Mouse (Mus musculus): Measurements from ENCODE around the gene Cwc22. TPM values are rescaled to one million over a fixed set of nuclear protein-coding genes. Genes with fewer than 3 reads are reported as not detected.
"Not testable (repeated sequence)": the region's sequence is repeated elsewhere in the genome, so short reads cannot be mapped to it uniquely, and the experiment has no call there.

The Cwc22 gene
- total RNA-seq, 2 experiments from 2014 or later: 35.6 to 103 TPM

- no peak for ATAC-seq (replicated peaks; ENCODE audit: poor library complexity)
Observed at GRCm38 (mm10) chr2:77898436-77898835, 47.7 kb downstream of the Cwc22 start.

- no peak for ATAC-seq (replicated peaks; ENCODE audit: poor library complexity)
Observed at GRCm38 (mm10) chr2:77897988-77898387, 48.2 kb downstream of the Cwc22 start.

DNA sequence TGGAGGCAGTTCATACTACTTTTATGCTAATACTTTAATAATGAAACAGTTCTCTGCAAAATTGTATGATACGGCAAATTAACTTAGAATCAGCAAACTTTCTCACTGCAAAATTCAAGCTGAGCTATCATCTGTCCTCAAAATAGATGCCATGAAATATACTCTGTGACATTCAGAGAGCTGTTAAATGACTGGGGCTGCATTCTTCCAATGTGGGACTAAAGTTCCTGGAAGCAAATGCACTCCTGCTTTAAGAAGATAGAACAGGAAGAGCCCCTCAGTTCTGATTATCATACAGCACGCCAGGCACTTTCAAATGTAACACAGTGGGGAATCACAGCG is 48.6 kb downstream of the Cwc22 start:
- no peak for ATAC-seq (replicated peaks; ENCODE audit: poor library complexity)

- no peak for ATAC-seq (replicated peaks; ENCODE audit: poor library complexity)
Observed at GRCm38 (mm10) chr2:77896843-77897557, 49.2 kb downstream of the Cwc22 start.

DNA sequence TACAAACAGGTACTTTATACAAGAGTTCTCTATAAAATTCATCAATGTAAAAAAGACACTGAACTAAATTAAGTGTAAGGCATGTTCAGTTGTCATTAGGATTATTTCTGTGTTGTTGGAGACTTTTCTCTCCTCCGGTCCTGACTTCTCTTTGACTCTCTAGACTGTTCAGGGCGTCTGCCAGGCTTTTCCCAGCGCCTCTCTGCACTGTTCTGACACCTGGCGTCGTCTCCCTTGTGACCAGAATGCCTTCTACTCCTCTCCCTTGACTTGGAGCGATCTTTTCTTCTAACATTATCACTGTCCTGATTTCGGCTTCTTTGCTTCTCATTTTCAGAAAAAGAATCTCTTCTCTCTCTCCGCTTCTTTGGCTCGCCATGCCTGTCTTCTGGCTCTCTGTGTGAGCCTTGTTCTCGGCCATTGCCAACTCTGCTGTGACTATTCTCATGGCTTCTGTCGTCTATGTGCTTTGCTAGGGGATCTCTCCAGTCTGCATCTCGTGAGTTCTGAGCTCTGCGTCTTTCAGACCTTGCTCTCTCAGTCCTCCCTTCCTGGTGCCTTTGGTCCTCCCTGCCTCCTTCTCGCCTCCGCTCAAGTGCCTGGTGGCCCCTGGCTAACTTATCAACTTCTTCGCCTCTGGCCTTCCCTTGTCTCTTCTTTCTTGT is 50.1 kb downstream of the Cwc22 start:
- not testable (repeated sequence) for ATAC-seq (replicated peaks; ENCODE audit: poor library complexity)

DNA sequence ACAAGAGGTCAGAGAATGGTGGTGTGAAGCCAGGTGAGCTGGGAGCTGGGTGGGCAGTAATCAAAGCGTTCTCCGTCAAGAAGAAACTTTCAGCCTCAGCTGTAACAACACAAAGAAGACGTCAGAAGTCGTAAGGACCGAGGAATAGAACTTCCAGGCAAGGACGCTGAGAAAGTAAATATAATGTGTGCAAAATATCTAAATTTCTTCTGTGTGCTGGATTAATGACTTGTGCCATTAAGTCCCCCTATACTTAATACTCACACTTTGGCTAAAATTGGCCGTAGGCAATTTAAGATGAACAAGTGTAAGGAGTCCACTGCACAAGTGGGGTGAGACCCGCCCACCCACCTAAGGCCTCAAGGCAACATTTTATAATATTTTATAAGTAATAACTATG is 51.3 kb downstream of the Cwc22 start:
- ATAC-seq (replicated peaks; ENCODE audit: poor library complexity): no peak

- no peak for ATAC-seq (replicated peaks; ENCODE audit: poor library complexity)
Observed at GRCm38 (mm10) chr2:77893505-77893904, 52.7 kb downstream of the Cwc22 start.

DNA sequence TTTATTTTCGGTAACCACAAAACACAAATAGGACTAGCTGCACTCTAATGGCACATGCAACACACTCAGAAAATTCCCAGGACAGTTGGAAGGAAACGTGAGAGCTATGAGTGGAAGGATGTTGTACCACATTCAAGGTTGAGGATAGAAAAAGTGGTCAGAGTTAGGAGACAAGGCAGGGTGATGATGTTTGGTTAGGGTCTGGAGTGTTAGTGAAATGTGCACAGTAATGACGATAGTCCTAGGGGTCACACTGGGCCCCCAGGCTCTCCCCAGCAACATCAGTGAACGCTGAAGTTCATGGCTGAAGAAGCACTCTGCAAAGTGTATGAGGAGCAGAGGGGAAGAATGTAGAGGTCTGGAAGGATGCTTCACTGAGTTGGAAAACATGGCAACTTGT is 53.6 kb downstream of the Cwc22 start:
- ATAC-seq (replicated peaks; ENCODE audit: poor library complexity): no peak

DNA sequence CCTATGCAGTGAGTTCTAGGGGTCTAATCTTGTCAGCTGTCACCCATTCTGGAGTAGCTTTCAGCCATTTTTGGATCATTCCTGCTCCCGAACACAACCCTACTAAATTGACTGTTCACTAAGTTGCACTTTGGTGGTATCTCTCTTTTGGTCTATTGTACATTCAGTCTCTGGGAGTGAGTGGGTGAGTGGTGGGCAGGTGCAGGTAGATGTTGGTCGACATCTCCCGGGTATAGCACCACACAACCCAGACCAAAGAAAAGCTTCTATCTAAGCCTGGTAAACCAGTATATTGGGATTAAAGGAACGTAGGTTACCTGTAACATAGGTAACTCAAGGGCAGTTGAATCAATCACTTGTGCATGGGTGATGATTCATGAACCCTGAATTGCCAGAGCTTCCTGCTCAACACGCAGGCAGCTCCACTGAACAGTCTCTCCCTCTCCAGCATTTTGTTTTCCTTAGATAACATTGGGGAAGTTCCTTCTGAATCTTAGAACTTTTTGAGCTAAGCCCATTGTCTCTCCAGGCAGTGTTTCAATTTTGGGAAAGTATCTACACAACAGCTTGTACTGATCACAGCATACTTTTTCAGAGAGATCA is 55.2 kb downstream of the Cwc22 start:
- no peak for ATAC-seq (replicated peaks; ENCODE audit: poor library complexity)

DNA sequence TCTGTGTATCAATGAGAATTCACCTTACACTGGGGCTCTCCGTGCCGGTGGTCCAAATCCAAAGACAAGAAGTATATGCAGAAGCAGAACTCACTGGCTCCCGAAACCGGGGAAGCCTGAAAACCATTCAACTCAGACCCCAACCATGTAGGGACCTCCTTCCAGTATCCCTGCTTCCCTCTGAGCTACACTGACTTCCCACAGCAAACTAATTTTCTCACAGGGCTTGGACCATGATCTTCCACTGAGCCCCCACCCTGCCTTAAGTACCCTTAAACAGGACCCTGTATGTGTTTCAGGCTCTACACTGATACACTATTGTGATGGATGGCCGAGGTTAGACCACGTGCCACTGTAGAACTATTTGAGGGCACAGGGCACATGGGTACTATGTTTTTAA is 56.2 kb downstream of the Cwc22 start:
- ATAC-seq (replicated peaks; ENCODE audit: poor library complexity): no peak

- no peak for ATAC-seq (replicated peaks; ENCODE audit: poor library complexity)
Observed at GRCm38 (mm10) chr2:77889401-77889800, 56.8 kb downstream of the Cwc22 start.

- ATAC-seq (replicated peaks; ENCODE audit: poor library complexity): no peak
Observed at GRCm38 (mm10) chr2:77888826-77889225, 57.3 kb downstream of the Cwc22 start.

DNA sequence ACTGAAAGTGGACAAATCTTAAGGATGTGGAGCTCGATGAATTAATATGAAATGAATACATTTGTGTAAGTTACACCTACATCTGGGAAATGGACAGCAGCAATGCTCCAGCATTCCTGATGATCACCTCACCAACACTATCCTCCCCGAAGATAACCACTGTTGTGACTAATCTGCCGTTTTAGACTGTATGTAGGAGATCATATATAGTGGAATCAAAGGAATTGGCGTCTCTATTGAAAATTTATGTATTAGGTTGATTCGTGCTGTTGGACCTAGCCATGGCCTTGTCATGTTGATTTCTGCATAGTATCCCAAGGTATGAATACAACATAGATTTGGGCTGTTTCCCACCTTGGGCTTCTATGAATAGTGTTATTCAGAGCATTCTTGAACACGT is 58.1 kb downstream of the Cwc22 start:
- ATAC-seq (replicated peaks; ENCODE audit: poor library complexity): no peak

GRCm38 (mm10) chr2:77887166-77887565 is 59.0 kb downstream of the Cwc22 start:
- no peak for ATAC-seq (replicated peaks; ENCODE audit: poor library complexity)

GRCm38 (mm10) chr2:77885491-77886130 is 60.6 kb downstream of the Cwc22 start:
- ATAC-seq (replicated peaks; ENCODE audit: poor library complexity): no peak

- no peak for ATAC-seq (replicated peaks; ENCODE audit: poor library complexity)
Observed at GRCm38 (mm10) chr2:77885036-77885435, 61.1 kb downstream of the Cwc22 start.

GRCm38 (mm10) chr2:77884491-77884890 is 61.7 kb downstream of the Cwc22 start:
- no peak for ATAC-seq (replicated peaks; ENCODE audit: poor library complexity)

DNA sequence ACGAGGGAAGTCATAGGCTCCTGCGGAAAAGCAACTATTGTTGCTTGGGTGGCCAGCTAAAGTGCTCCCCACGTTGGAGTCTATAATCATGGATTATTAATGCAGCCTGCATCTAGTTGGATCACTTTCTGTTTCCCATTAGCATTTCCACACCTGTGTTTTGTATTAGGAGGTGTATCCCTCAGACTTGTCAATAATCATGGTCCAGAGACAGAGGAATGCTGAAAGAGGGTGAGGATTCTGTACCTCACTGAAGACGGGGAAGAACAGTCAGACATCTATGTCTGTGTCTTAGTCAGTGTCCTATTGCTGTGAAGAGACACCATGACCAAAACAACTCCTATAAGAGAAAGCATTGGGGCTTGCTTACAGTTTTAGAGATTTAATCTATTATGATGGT is 63.2 kb downstream of the Cwc22 start:
- no peak for ATAC-seq (replicated peaks; ENCODE audit: poor library complexity)

DNA sequence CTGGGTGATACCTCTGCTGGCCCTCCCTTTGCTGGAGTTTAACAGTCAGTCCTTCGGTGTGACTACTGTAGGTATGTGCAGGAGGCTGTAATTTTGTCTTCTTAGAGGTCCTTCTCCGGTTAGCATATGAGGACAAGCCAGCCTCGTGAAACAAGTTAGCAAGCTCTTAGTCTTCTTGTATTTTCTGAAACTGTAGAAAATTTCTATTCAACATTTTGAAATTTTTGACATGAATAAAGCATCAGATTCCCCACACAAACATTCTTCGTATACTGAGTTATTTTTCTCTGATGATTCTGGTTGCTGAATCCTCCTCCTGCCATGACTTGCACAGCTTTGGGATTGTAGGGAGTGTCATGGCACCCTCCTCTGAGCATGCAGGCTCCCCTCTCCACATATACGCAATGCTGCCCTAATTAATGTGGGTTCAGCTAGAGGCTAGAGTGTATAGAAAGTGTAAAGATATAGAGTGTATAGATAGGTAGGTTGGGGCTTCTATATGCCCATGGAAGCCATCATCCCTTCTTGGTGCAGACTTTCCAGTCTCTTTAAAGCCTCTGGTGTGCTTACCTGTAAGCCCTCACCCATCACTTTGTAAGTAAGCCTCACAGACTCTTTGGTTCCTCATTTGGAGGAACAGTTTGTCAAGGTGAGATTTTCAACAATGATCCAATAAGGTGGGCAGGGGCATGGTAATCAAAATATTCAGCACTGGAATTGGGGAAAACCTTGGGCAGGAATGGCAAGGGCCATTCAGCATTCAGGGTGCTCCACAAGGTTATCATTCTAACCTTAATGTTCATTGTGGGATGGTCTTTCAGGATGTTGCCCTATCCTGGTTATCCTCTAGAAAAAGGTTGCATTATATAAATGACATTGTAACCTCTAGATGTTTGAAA is 64.6 kb downstream of the Cwc22 start:
- no peak for ATAC-seq (replicated peaks; ENCODE audit: poor library complexity)

GRCm38 (mm10) chr2:77880351-77880750 is 65.8 kb downstream of the Cwc22 start:
- ATAC-seq (replicated peaks; ENCODE audit: poor library complexity): no peak

- ATAC-seq (replicated peaks; ENCODE audit: poor library complexity): no peak
Observed at GRCm38 (mm10) chr2:77879736-77880135, 66.4 kb downstream of the Cwc22 start.

All from megakaryocyte progenitor cell, adult 5-6 weeks (primary cell).